Mouse (Mus musculus): Measurements from ENCODE around the gene Cox20.
"Not testable (repeated sequence)": the region's sequence is repeated elsewhere in the genome, so short reads cannot be mapped to it uniquely, and the experiment has no call there.

The Cox20 gene

GRCm38 (mm10) chr1:178320038-178320722 is 1.2 kb downstream of the Cox20 start:
- DNase-seq (ENCODE audit: low spot score), result no peak

GRCm38 (mm10) chr1:178320723-178321590 is 2.0 kb downstream of the Cox20 start:
- no peak for DNase-seq (ENCODE audit: low spot score)

- DNase-seq (ENCODE audit: low spot score), result no peak
Measured at GRCm38 (mm10) chr1:178321730-178322357, 2.9 kb downstream of the Cox20 start.

GRCm38 (mm10) chr1:178323235-178323634 is 4.3 kb downstream of the Cox20 start:
- no peak for DNase-seq (ENCODE audit: low spot score)

- no peak for DNase-seq (ENCODE audit: low spot score)
Measured at GRCm38 (mm10) chr1:178324568-178324967, 5.6 kb downstream of the Cox20 start.

GRCm38 (mm10) chr1:178326357-178326756 is 7.4 kb downstream of the Cox20 start:
- DNase-seq (ENCODE audit: low spot score), result no peak

- DNase-seq (ENCODE audit: low spot score), result no peak
Measured at GRCm38 (mm10) chr1:178326950-178327349, 8.0 kb downstream of the Cox20 start.

GRCm38 (mm10) chr1:178329017-178329416 is 10.1 kb downstream of the Cox20 start:
- no peak for DNase-seq (ENCODE audit: low spot score)

- DNase-seq (ENCODE audit: low spot score), result no peak
Measured at GRCm38 (mm10) chr1:178329946-178330345, 11.0 kb downstream of the Cox20 start.

- DNase-seq (ENCODE audit: low spot score), result no peak
Measured at GRCm38 (mm10) chr1:178335860-178336261, 16.9 kb downstream of the Cox20 start.

GRCm38 (mm10) chr1:178336289-178336775 is 17.4 kb downstream of the Cox20 start:
- DNase-seq (ENCODE audit: low spot score), result peak; percentile 88

GRCm38 (mm10) chr1:178336777-178337481 is 18.0 kb downstream of the Cox20 start:
- no peak for DNase-seq (ENCODE audit: low spot score)

GRCm38 (mm10) chr1:178337551-178338317 is 18.8 kb downstream of the Cox20 start, which contains the start of gene Hnrnpu:
TSS of gene Hnrnpu (minus strand) at chr1:178337797.
- DNase-seq (ENCODE audit: low spot score), result peak; percentile 93

GRCm38 (mm10) chr1:178338318-178338641 is 19.4 kb downstream of the Cox20 start:
- no peak for DNase-seq (ENCODE audit: low spot score)

GRCm38 (mm10) chr1:178340213-178340612 is 21.3 kb downstream of the Cox20 start:
- DNase-seq (ENCODE audit: low spot score), result no peak

GRCm38 (mm10) chr1:178341435-178341834 is 22.5 kb downstream of the Cox20 start:
- no peak for DNase-seq (ENCODE audit: low spot score)

GRCm38 (mm10) chr1:178342063-178342462 is 23.1 kb downstream of the Cox20 start:
- no peak for DNase-seq (ENCODE audit: low spot score)

- no peak for DNase-seq (ENCODE audit: low spot score)
Measured at GRCm38 (mm10) chr1:178342612-178343011, 23.7 kb downstream of the Cox20 start.

- DNase-seq (ENCODE audit: low spot score), result not testable (repeated sequence)
Measured at GRCm38 (mm10) chr1:178344071-178344805, 25.3 kb downstream of the Cox20 start.

- no peak for DNase-seq (ENCODE audit: low spot score)
Measured at GRCm38 (mm10) chr1:178350792-178351191, 31.9 kb downstream of the Cox20 start.

- DNase-seq (ENCODE audit: low spot score), result no peak
Measured at GRCm38 (mm10) chr1:178351643-178352042, 32.7 kb downstream of the Cox20 start.
